ENCODE assay signal across 12 mouse cellular contexts in the genomic region with DNA sequence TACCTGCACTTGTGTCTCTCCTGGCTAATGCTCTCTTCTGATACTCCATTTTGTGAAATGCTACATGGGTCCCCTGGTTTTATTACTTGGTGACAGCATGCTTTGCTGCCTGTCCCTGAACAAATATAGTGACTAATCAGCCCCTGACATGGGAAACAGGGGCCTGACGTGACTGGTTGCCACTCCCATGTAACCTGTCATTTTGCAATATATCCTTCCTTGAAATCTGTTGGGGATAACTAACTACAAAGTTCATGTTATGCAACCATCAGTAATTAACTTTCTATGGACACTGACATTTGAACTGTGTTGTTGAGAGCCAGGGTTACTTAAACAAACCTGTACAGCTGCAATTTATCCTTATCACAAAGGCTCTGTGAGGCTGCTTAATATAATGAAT. TPM values are rescaled to one million over a fixed set of nuclear protein-coding genes. Genes with fewer than 3 reads are reported as not detected.
DNase-seq lines count a peak whose midpoint lies in the region; ATAC-seq and TF ChIP-seq lines count a peak whose summit lies in the region.
"Had no signal": no experiment of that assay in that cellular context is flagged by ENCODE, and none has a peak within 500 bp of the region (broad histone marks: within the 10 kb centered on the region; RNA-seq: fewer than 3 reads in every experiment).

No protein-coding gene starts in this region.

- no peak overlapping the region for H3K4me3 ChIP-seq in intestine, postnatal 0 days (ENCODE audit: low read depth, low read length)
- no peak overlapping the region for H3K4me3 ChIP-seq in stomach, embryonic 14.5 days (ENCODE audit: low read depth, low read length)
- H3K4me3 ChIP-seq: embryonic facial prominence, embryonic 10.5 days; hindbrain, embryonic 13.5 days had no signal

- ATAC-seq in intestine, postnatal 0 days = peak; percentile 85
- ATAC-seq in stomach, embryonic 14.5 days (ENCODE audit: insufficient number of reproducible peaks, insufficient read depth, low FRiP score, low read depth) = peak; percentile 72; the same call in 1 of the 2 replicates
- no peak for ATAC-seq in megakaryocyte-erythroid progenitor cell, adult 5-6 weeks (replicated peaks; ENCODE audit: low FRiP score, low TSS enrichment, poor library complexity, severe bottlenecking)

- H3K27ac ChIP-seq in intestine, postnatal 0 days (ENCODE audit: low read depth, low read length) = peak overlapping the region; percentile 88
- H3K27ac ChIP-seq in stomach, embryonic 14.5 days (ENCODE audit: low read length) = peak overlapping the region; percentile 36; the same call in 1 of the 2 replicates
- H3K27ac ChIP-seq: embryonic facial prominence, embryonic 10.5 days; hindbrain, embryonic 13.5 days had no signal

- H3K9ac ChIP-seq in intestine, postnatal 0 days (ENCODE audit: low read depth, low read length) = no peak overlapping the region
- no peak overlapping the region for H3K9ac ChIP-seq in stomach, embryonic 14.5 days (replicated peaks; ENCODE audit: low read depth, low read length)
- H3K9ac ChIP-seq: hindbrain, embryonic 13.5 days had no signal

- 0 out of 2 replicates have a peak overlapping the region, but pooled peaks have one; percentile 28 for H3K4me2 ChIP-seq in intestine, postnatal 0 days (replicated peaks; ENCODE audit: low read depth)
- H3K4me2 ChIP-seq in stomach, embryonic 14.5 days (replicated peaks; ENCODE audit: low read depth, low read length) = no peak overlapping the region
- H3K4me2 ChIP-seq: heart, embryonic 11.5 days; hindbrain, embryonic 13.5 days had no signal

- H3K36me3 ChIP-seq in intestine, postnatal 0 days (ENCODE audit: control insufficient read depth, insufficient read depth) = no peaks in the 10 kb centered on the region
- H3K36me3 ChIP-seq in stomach, embryonic 14.5 days (ENCODE audit: control insufficient read depth, insufficient read depth, low read length) = no peaks in the 10 kb centered on the region
- H3K36me3 ChIP-seq: embryonic facial prominence, embryonic 10.5 days; hindbrain, embryonic 13.5 days had no signal

- H3K4me1 ChIP-seq in intestine, postnatal 0 days (replicated peaks; ENCODE audit: control insufficient read depth, insufficient read depth, low read length) = peaks cover 8% of the 10 kb centered on the region; the same call in 1 of the 2 replicates
- peaks cover 9% of the 10 kb centered on the region for H3K4me1 ChIP-seq in stomach, embryonic 14.5 days (ENCODE audit: control insufficient read depth, insufficient read depth, low read length)

- TF ChIP-seq CTCF in intestine, postnatal 0 days (IDR thresholded peaks at IDR 0.05; ENCODE audit: low read depth) = no peak

- DNase-seq in adrenal gland, postnatal 10 days = peak; percentile 44
- no peak for DNase-seq in adrenal gland, postnatal 25 days
- peak; percentile 43 to 60 for DNase-seq in lung, adult 18-20 months
- no peak for DNase-seq in lung, postnatal 10 days
- DNase-seq in layer of hippocampus, postnatal 25 days (ENCODE audit: extremely low spot score in 1 of 2, low spot score in 1 of 2) = no peak
- DNase-seq: cerebellum, postnatal 14 days had no signal

- WGBS in intestine, postnatal 0 days = 30% methylated on average over 1 of the region's 1 CpGs
- 38% methylated on average over 1 of the region's 1 CpGs for WGBS in stomach, embryonic 14.5 days

- no peaks in the 10 kb centered on the region for H3K9me3 ChIP-seq in intestine, postnatal 0 days (ENCODE audit: control insufficient read depth)
- no peaks in the 10 kb centered on the region for H3K9me3 ChIP-seq in stomach, embryonic 14.5 days (ENCODE audit: control insufficient read depth, low read depth, low read length)
- H3K9me3 ChIP-seq: embryonic facial prominence, embryonic 10.5 days; hindbrain, embryonic 13.5 days had no signal

- no peaks in the 10 kb centered on the region for H3K27me3 ChIP-seq in intestine, postnatal 0 days (replicated peaks; ENCODE audit: control insufficient read depth, insufficient read depth, low read length)
- no peaks in the 10 kb centered on the region for H3K27me3 ChIP-seq in stomach, embryonic 14.5 days (ENCODE audit: control insufficient read depth, insufficient read depth, low read length)
- H3K27me3 ChIP-seq: hindbrain, embryonic 13.5 days had no signal

RNA-seq across cellular contexts. Expression of a gene that starts 5.7 kb away (rescaled TPM):
- 10 to 100 TPM; 27.4 to 27.9 TPM for total RNA-seq in adrenal gland, postnatal 10 days (2021)
- total RNA-seq in adrenal gland, postnatal 25 days (2021) = 25.7 and 28.7 TPM in 2 replicates
- 17.3 and 20.5 TPM in 2 replicates for polyA plus RNA-seq in intestine, postnatal 0 days (2015; fragmentation: Nextera tagmentation; extraction: Ambion mirVana)
- 13.9 and 15.7 TPM in 2 replicates for polyA plus RNA-seq in stomach, embryonic 14.5 days (2014; fragmentation: Nextera tagmentation; extraction: Ambion mirVana)
- total RNA-seq in megakaryocyte-erythroid progenitor cell, adult 5-6 weeks (2014; fragmentation: Nextera tagmentation) = 16.1 and 17.2 TPM in 2 replicates
- 15.9 and 19.4 TPM in 2 replicates for total RNA-seq in megakaryocyte-erythroid progenitor cell, adult 5-6 weeks (2017)
- total RNA-seq in layer of hippocampus, postnatal 25 days (2021) = 10 to 100 TPM; 17.1 to 18.4 TPM

RNA-seq across cellular contexts. Expression of a gene that starts 21.7 kb away (rescaled TPM):
- 10 to 100 TPM; 18.1 TPM for total RNA-seq in adrenal gland, postnatal 10 days (2021)
- total RNA-seq in adrenal gland, postnatal 25 days (2021) = 25.9 and 28.7 TPM in 2 replicates
- 17.3 and 18.7 TPM in 2 replicates for polyA plus RNA-seq in intestine, postnatal 0 days (2015; fragmentation: Nextera tagmentation; extraction: Ambion mirVana)
- polyA plus RNA-seq in stomach, embryonic 14.5 days (2014; fragmentation: Nextera tagmentation; extraction: Ambion mirVana) = 63.6 and 64.6 TPM in 2 replicates
- 43.4 and 53.4 TPM in 2 replicates for total RNA-seq in megakaryocyte-erythroid progenitor cell, adult 5-6 weeks (2014; fragmentation: Nextera tagmentation)
- total RNA-seq in megakaryocyte-erythroid progenitor cell, adult 5-6 weeks (2017) = 34.2 and 39.7 TPM in 2 replicates
- 10 to 100 TPM; 35.1 to 35.4 TPM for total RNA-seq in layer of hippocampus, postnatal 25 days (2021)

RNA-seq across cellular contexts. Expression of a gene that starts 28.7 kb away (rescaled TPM):
- 10 to 100 TPM; 55.6 to 58.2 TPM for total RNA-seq in adrenal gland, postnatal 10 days (2021)
- 29.5 and 34.8 TPM in 2 replicates for total RNA-seq in adrenal gland, postnatal 25 days (2021)
- 56.3 and 59.3 TPM in 2 replicates for polyA plus RNA-seq in intestine, postnatal 0 days (2015; fragmentation: Nextera tagmentation; extraction: Ambion mirVana)
- polyA plus RNA-seq in stomach, embryonic 14.5 days (2014; fragmentation: Nextera tagmentation; extraction: Ambion mirVana) = 21.9 and 24.8 TPM in 2 replicates
- total RNA-seq in megakaryocyte-erythroid progenitor cell, adult 5-6 weeks (2014; fragmentation: Nextera tagmentation) = 20.8 and 22.3 TPM in 2 replicates
- total RNA-seq in megakaryocyte-erythroid progenitor cell, adult 5-6 weeks (2017) = 1.3 and 6.3 TPM in 2 replicates
- 10 to 100 TPM; 22.7 to 25.0 TPM for total RNA-seq in layer of hippocampus, postnatal 25 days (2021)

RNA-seq across cellular contexts. Expression of a gene that starts 37.5 kb away (rescaled TPM):
- total RNA-seq in adrenal gland, postnatal 10 days (2021) = 10 to 100 TPM; 43.5 to 53.2 TPM
- total RNA-seq in adrenal gland, postnatal 25 days (2021) = 51.1 and 52.2 TPM in 2 replicates
- polyA plus RNA-seq in intestine, postnatal 0 days (2015; fragmentation: Nextera tagmentation; extraction: Ambion mirVana) = 40.4 and 40.5 TPM in 2 replicates
- 50.0 and 51.9 TPM in 2 replicates for polyA plus RNA-seq in stomach, embryonic 14.5 days (2014; fragmentation: Nextera tagmentation; extraction: Ambion mirVana)
- 14.4 and 14.9 TPM in 2 replicates for total RNA-seq in megakaryocyte-erythroid progenitor cell, adult 5-6 weeks (2014; fragmentation: Nextera tagmentation)
- 8.3 and 10.7 TPM in 2 replicates for total RNA-seq in megakaryocyte-erythroid progenitor cell, adult 5-6 weeks (2017)
- total RNA-seq in layer of hippocampus, postnatal 25 days (2021) = 10 to 100 TPM; 57.1 to 60.7 TPM

RNA-seq across cellular contexts. Expression of a gene that starts 40.4 kb away (rescaled TPM):
- 1 to 10 TPM; 1.9 to 2.0 TPM for total RNA-seq in adrenal gland, postnatal 10 days (2021)
- total RNA-seq in adrenal gland, postnatal 25 days (2021) = 1.5 and 2.9 TPM in 2 replicates
- 0.03 and 0.04 TPM in 2 replicates for polyA plus RNA-seq in intestine, postnatal 0 days (2015; fragmentation: Nextera tagmentation; extraction: Ambion mirVana)
- polyA plus RNA-seq in stomach, embryonic 14.5 days (2014; fragmentation: Nextera tagmentation; extraction: Ambion mirVana) = 0.13 and 0.25 TPM in 2 replicates
- 2.2 TPM in 1 of 2 replicates, not detected in the other for total RNA-seq in megakaryocyte-erythroid progenitor cell, adult 5-6 weeks (2014; fragmentation: Nextera tagmentation)
- 0.09 TPM in 1 of 2 replicates, not detected in the other for total RNA-seq in megakaryocyte-erythroid progenitor cell, adult 5-6 weeks (2017)
- total RNA-seq in layer of hippocampus, postnatal 25 days (2021) = 1 to 10 TPM; 6.1 to 7.4 TPM
- polyA plus RNA-seq: heart, embryonic 11.5 days had no signal

Comparison
In these comparisons a context has a peak if more than half of its experiments do, and no peak if none do; other contexts are left out.
1. DNase-seq: peak in adrenal gland, postnatal 10 days (single experiment) and lung, adult 18-20 months (2 of 2); none in adrenal gland, postnatal 25 days (single experiment), lung, postnatal 10 days (single experiment) and layer of hippocampus, postnatal 25 days (0 of 2).